Mouse (Mus musculus): ENCODE measurements around the gene Arhgap35.

The Arhgap35 gene

GRCm38 (mm10) chr7:16604141-16604540 is 10.7 kb downstream of the Arhgap35 start:
- DNase-seq (ENCODE audit: low spot score): no peak

GRCm38 (mm10) chr7:16601683-16602102 is 13.1 kb downstream of the Arhgap35 start:
- peak; percentile 15 for DNase-seq (ENCODE audit: low spot score)

GRCm38 (mm10) chr7:16599006-16599405 is 15.8 kb downstream of the Arhgap35 start:
- DNase-seq (ENCODE audit: low spot score): no peak

- no peak for DNase-seq (ENCODE audit: low spot score)
These were observed 23.5 kb downstream of the Arhgap35 start for GRCm38 (mm10) chr7:16591292-16591691.

- no peak for DNase-seq (ENCODE audit: low spot score)
These were observed 27.1 kb downstream of the Arhgap35 start for GRCm38 (mm10) chr7:16587649-16588048.

- DNase-seq (ENCODE audit: low spot score): no peak
These were observed 30.4 kb downstream of the Arhgap35 start for GRCm38 (mm10) chr7:16584384-16584783.

- no peak for DNase-seq (ENCODE audit: low spot score)
These were observed 31.0 kb downstream of the Arhgap35 start for GRCm38 (mm10) chr7:16583775-16584174.

- DNase-seq (ENCODE audit: low spot score): no peak
These were observed 32.5 kb downstream of the Arhgap35 start for GRCm38 (mm10) chr7:16582299-16582698.

GRCm38 (mm10) chr7:16581276-16582100 is 33.3 kb downstream of the Arhgap35 start:
- DNase-seq (ENCODE audit: low spot score): no peak

- DNase-seq (ENCODE audit: low spot score): no peak
These were observed 38.1 kb downstream of the Arhgap35 start for GRCm38 (mm10) chr7:16576719-16577118.

- DNase-seq (ENCODE audit: low spot score): no peak
These were observed 43.6 kb downstream of the Arhgap35 start for GRCm38 (mm10) chr7:16571191-16571590.

GRCm38 (mm10) chr7:16570737-16571136 is 44.1 kb downstream of the Arhgap35 start:
- DNase-seq (ENCODE audit: low spot score): no peak

- DNase-seq (ENCODE audit: low spot score): no peak
These were observed 50.3 kb downstream of the Arhgap35 start for GRCm38 (mm10) chr7:16564491-16564890.

- no peak for DNase-seq (ENCODE audit: low spot score)
These were observed 56.8 kb downstream of the Arhgap35 start for GRCm38 (mm10) chr7:16557783-16558538.

GRCm38 (mm10) chr7:16557251-16557650 is 57.5 kb downstream of the Arhgap35 start:
- no peak for DNase-seq (ENCODE audit: low spot score)

GRCm38 (mm10) chr7:16554215-16554614 is 60.6 kb downstream of the Arhgap35 start:
- DNase-seq (ENCODE audit: low spot score): no peak

GRCm38 (mm10) chr7:16551581-16551980 is 63.2 kb downstream of the Arhgap35 start:
- no peak for DNase-seq (ENCODE audit: low spot score)

- DNase-seq (ENCODE audit: low spot score): no peak
These were observed 65.5 kb downstream of the Arhgap35 start for GRCm38 (mm10) chr7:16549299-16549698.

GRCm38 (mm10) chr7:16544770-16545169 is 70.0 kb downstream of the Arhgap35 start:
- no peak for DNase-seq (ENCODE audit: low spot score)

GRCm38 (mm10) chr7:16537220-16537903 is 77.4 kb downstream of the Arhgap35 start:
- no peak for DNase-seq (ENCODE audit: low spot score)

- DNase-seq (ENCODE audit: low spot score): no peak
These were observed 88.8 kb downstream of the Arhgap35 start for GRCm38 (mm10) chr7:16525995-16526394.

GRCm38 (mm10) chr7:16525448-16525847 is 89.3 kb downstream of the Arhgap35 start:
- no peak for DNase-seq (ENCODE audit: low spot score)

GRCm38 (mm10) chr7:16524308-16524707 is 90.5 kb downstream of the Arhgap35 start:
- DNase-seq (ENCODE audit: low spot score): no peak
